Mouse (Mus musculus): ENCODE results near the gene Abr.

The Abr gene

DNA sequence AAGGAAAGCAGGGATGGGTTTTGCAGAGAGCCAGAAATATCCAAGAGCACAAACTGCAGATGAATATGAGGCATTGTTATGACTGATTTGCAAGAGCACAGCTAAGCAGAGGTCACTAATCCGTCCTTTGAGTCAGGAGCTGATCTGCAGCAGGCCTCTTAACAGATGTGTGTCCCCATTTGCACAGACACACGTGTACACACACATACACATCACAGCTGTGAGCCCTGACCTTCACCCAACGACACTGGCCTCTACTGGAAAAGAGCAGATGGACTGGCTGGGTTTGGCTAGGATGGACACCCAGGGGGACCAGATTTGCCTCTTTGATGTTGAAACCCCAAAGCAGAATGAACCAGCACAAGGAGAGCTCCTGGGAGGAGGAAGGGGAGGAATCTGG, 52.7 kb downstream of the Abr start:
- DNase-seq (ENCODE audit: low spot score in 2 of 2) = no peak

GRCm38 (mm10) chr11:76566081-76566480, 56.0 kb downstream of the Abr start:
- DNase-seq (ENCODE audit: low spot score in 2 of 2) = no peak

- no peak for DNase-seq (ENCODE audit: low spot score in 2 of 2)
Observed at GRCm38 (mm10) chr11:76562584-76562983, 59.5 kb downstream of the Abr start.

DNA sequence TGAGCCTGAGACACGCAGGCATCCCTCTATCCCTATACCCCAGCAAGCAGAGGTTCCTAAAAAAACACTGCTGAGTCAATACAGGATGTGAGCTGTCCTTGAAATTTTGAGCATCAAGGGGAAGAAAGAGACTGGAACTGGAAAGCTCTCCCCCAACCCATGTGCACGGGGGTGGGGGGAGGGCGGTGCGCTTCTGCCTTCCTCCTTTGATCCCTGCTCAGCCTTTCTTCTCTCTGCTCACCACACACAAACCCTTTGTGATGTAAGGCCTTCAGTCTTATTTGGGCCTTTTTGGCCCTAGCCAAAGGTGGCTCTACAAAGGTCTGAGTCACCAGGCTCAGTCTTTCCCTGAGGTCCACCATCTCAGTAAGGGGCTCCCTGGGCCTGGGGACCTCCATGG, 59.9 kb downstream of the Abr start:
- no peak for DNase-seq (ENCODE audit: low spot score in 2 of 2)

DNA sequence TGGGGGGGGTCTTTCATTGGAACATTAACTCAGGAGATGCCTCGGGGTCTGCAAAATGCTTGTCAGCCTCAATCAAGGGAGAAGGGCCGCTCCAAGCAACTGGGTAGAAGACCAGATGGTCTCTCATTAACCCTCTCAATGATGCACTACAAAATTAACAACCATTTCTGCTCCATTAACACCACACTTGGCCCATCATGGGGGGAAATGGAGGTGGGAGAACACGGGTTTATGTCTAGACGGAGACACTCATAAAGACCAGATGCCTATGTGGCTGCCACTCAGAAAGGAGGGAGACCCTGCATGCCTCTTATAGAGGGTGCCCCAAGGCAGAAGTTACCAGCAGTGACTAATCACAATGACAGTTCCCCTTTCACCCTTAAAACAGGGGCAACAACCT, 64.3 kb downstream of the Abr start:
- no peak for DNase-seq (ENCODE audit: low spot score in 2 of 2)

GRCm38 (mm10) chr11:76548153-76548721, 73.9 kb downstream of the Abr start:
- DNase-seq (ENCODE audit: low spot score in 2 of 2) = no peak

GRCm38 (mm10) chr11:76547420-76547819, 74.7 kb downstream of the Abr start:
- DNase-seq (ENCODE audit: low spot score in 2 of 2) = no peak

GRCm38 (mm10) chr11:76546431-76546830, 75.7 kb downstream of the Abr start:
- no peak for DNase-seq (ENCODE audit: low spot score in 2 of 2)

GRCm38 (mm10) chr11:76543300-76543699, 78.8 kb downstream of the Abr start:
- no peak for DNase-seq (ENCODE audit: low spot score in 2 of 2)

GRCm38 (mm10) chr11:76540973-76541372, 81.1 kb downstream of the Abr start:
- DNase-seq (ENCODE audit: low spot score in 2 of 2) = peak in 1 of 2 experiments; percentile 72

DNA sequence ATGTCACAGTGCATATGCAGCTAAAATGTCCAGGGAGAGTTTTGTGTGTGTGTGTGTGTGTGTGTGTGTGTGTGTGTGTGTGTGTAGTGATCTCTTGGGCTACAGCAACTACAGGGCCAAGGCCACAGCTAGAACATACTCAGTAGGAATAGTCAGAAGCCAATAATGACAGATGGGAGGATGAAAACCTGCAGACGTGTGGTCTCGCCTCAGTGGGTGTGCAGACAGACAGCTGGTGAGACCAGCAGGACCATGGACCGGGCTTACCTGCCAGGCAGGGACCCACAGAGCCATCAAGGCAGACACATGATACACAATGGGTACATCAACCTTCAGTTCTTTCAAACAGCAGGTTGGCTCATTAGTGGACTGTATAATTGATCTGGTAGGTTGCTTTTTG, 84.7 kb downstream of the Abr start:
- no peak for DNase-seq (ENCODE audit: low spot score in 2 of 2)

- no peak for DNase-seq (ENCODE audit: low spot score in 2 of 2)
Observed at GRCm38 (mm10) chr11:76536576-76537354, 85.3 kb downstream of the Abr start.

GRCm38 (mm10) chr11:76532001-76532400, 90.1 kb downstream of the Abr start:
- no peak for DNase-seq (ENCODE audit: low spot score in 2 of 2)

GRCm38 (mm10) chr11:76530966-76531678, 91.0 kb downstream of the Abr start:
- peak; percentile 62 to 67 for DNase-seq (ENCODE audit: low spot score in 2 of 2)

DNA sequence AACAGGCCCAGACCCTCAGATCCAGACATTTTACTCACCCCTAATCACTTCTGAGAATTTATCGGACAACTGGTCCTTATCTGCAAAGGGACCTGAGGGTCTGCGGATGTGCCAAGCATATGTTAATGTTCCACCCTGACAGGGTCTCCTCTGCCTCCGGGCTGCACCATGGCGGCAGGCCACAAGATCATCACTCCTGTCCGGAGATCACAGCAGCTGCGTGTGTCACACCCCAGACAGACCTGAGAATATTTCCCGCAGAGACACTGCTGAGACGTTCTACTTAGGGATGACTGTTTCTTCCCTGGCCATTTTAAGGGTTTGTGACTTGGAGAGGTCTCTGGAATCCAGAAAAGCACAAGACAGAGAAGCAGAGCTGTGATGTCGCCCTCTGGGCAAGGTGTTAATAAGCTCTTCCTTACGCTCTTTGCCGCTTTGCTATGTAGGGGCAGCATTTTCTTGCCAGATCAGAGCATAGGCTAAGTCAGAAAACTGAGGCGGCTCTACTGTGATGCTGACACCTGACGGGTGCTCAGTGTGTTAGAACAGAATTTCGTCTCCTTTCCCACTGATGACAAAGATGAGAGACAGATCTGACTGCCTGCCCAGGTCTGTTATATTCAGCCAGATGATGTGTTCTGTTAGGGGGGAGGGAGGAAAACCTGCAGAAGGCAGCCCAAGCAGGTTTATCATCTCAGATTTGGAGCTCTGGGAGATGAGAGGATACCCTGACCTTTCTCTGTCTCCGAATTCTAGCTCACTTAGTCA, 91.8 kb downstream of the Abr start:
- DNase-seq (ENCODE audit: low spot score in 2 of 2) = no peak

GRCm38 (mm10) chr11:76529352-76530141, 92.6 kb downstream of the Abr start:
- peak in 1 of 2 experiments; percentile 69 for DNase-seq (ENCODE audit: low spot score in 2 of 2)

DNA sequence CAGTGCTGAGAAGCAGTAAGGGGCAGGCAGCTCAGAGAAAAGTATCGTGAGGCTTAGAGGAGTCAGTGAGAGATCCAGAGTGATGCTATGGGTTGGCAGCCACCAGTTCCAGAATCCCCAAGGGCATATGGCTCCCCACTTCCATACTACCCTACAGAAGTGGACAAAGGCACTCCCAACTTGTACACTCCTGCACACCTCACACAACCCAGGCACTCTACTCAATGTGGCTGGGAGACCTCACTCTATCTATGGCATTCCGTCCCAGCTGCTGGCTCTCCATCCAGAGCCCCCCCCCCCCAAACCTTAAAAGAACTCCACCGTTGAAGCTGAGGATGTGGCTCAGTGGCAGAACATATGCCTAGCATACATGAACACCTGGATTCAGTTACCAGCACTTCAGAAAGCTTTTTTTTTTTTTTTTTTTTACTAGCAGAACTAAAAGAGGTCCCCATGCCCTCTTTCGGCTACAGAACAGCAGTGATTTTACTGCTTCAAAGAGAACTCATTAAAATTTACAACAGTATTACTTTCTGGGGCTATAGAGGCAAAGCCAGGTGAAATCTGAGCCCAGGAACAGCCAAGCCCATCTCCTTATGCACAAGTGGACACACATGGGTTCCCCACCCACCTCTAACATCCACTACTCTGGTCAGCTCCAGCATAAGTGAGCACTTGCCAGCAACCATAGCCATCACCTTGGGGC, 96.3 kb downstream of the Abr start:
- no peak for DNase-seq (ENCODE audit: low spot score in 2 of 2)

DNA sequence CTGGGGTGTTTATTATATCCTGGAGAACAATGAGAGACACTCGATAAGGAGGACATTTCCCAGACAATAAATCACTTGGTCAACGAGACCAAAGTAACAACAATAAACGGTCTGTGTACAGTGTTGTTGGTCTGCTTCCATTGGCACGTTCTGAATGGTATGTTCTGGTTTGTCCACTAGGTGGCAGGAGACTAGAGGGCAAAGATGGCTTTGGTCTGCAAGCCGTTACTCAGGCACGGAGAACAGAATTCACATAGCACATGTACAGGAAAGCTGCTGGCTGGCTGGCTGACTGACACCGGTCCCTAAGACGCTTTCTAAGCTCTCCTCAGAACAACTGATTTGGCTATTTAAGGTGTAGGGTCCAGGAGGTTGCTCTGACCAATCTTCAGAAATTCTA, 97.2 kb downstream of the Abr start:
- peak in 1 of 2 experiments; percentile 83 for DNase-seq (ENCODE audit: low spot score in 2 of 2)

DNA sequence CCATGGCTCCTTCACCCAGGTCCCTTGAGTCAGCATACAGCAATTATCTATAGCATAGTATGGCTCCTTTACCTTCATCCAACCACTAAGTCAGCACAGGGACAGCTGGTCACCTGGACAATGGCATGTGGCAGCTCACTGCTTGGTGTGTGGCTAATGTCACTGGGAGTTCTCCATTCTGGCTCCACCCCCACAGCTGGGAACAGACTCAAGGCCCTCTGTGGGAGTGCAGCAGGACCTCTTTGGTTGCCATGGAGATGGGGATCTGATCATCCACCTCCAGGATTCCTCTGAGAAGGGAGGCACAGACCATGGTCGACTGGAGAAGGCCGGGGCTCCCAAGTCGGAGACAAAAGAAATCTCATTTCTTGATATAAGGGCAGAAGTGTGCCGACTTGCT, 98.8 kb downstream of the Abr start:
- DNase-seq (ENCODE audit: low spot score in 2 of 2) = peak; percentile 72 to 77

- DNase-seq (ENCODE audit: low spot score in 2 of 2) = no peak
Observed at GRCm38 (mm10) chr11:76520889-76521288, 101.2 kb downstream of the Abr start.

GRCm38 (mm10) chr11:76518613-76519012, 103.5 kb downstream of the Abr start:
- DNase-seq (ENCODE audit: low spot score in 2 of 2) = no peak
